Mouse (Mus musculus) bone marrow, adult 2 months (tissue): ENCODE results near the gene Rtca.

ENCODE experiments used
- CTCF ChIP-seq: fragments of 200-500 bp; IDR thresholded peaks from 2 replicates; pipeline ENCODE4 v1.5.1; 2011; ENCODE audit warnings: low read length, control low read depth; ENCODE audit not compliant: control insufficient read depth, insufficient read depth
- POLR2A ChIP-seq: fragments of 200-500 bp; IDR thresholded peaks from 2 replicates; pipeline ENCODE4 v1.6.1; 2011; ENCODE audit warnings: low read depth, mild to moderate bottlenecking, control low read depth, low read length, borderline replicate concordance; ENCODE audit not compliant: control insufficient read depth

GRCm38 (mm10) chr3:116480119-116480518 is 27.9 kb downstream of the Rtca start:
- TF ChIP-seq CTCF (no peak), POLR2A (no peak)
